Mouse (Mus musculus) CD4-positive naive resting alpha-beta T cell, adult 57 days (primary cell): ENCODE results near the gene Defb7. TPM values are rescaled to one million over a fixed set of nuclear protein-coding genes. Genes with fewer than 3 reads are reported as not detected.

Experiments used
- total RNA-seq: library from RNA; stranded (reverse); gene quantifications from one replicate; pipeline ENCODE4 v1.2.4, GENCODE M21; 2023

Gene Defb7
- total RNA-seq = not detected

DNA sequence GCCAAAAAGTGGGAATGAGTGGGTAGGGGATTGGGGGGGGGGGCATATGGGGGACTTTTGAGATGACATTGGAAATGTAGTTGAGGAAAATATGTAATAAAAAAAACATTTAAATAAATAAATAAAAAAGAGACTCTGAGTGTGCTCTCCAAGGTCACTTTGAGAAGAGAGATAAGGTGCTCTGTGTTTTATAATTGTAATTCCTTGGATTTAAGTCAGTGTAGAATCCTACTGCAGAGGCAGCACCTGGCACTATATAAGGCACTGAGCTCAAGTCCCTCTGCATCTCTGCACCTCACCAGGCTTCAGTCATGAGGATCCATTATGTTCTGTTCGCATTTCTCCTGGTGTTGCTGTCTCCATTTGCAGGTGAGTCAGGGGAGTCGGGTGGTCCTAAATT is at the start of gene Defb7:
Defb7 (plus strand) TSS at position 301 of the 400 bp plus-strand sequence.

Other genes starting within 250 kb of the Defb7 start
- gene Defb5, start 247.5 kb upstream of the Defb7 start, total RNA-seq = not detected
- gene Defb3, start 201.7 kb upstream of the Defb7 start, total RNA-seq = not detected
- gene Defb8, start 47.5 kb upstream of the Defb7 start, total RNA-seq = not detected
- 0.74 TPM for gene 4930467E23Rik, start 234.5 kb downstream of the Defb7 start, total RNA-seq